Mouse (Mus musculus): Measurements from ENCODE around the gene Gpr45.

The Gpr45 gene

DNA sequence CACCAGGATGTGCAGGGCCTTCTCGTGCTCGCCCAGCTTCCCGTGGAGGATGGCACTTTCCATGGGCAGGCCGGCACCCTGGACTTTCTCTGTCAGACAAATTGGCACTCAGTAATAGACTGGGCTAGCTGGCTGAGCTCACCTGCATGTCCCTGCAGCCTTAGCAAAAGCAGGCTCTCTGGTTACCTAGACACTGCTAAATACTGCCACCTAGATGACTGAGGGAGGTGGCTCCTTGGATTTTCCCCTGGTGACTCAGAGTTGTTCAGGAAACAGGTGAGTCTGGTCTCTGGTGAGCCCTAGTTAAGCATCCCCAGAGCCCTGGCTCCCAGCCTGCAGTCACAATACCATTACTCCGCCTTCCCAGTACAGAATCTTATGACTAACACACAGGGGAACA, 99.2 kb downstream of the Gpr45 start:
- DNase-seq = no peak

DNA sequence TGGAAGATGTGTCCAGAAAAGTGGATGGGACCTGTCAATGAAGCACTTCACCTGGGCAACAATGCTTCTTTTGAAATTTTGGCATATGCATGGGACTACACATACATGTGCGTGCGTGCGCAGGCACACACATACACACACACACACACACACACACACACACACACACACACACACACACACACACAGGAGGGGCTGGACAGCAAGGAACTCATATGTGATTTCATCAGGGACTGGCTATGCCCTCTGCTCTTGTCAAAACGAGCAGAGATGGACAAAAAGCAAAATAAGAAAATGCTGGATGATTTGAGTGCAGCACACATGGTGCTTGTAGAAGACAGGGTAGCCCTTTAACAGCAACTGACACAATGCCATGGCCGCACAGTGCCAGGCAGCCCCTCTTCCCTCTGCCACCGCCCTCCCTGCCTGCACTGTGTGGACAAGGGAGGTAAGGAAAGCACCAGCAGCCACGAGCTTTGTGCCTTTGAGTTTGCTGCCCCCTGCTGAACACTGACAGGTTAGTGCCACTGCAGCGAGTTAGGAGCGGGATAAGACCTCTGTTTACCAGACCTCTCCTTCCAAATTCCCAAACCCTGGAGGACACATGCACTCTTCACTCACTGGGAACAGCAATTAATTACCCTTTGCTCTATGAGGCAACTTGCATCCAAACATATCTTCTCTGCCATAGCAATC, 113.1 kb downstream of the Gpr45 start:
- DNase-seq = peak; percentile 84

DNA sequence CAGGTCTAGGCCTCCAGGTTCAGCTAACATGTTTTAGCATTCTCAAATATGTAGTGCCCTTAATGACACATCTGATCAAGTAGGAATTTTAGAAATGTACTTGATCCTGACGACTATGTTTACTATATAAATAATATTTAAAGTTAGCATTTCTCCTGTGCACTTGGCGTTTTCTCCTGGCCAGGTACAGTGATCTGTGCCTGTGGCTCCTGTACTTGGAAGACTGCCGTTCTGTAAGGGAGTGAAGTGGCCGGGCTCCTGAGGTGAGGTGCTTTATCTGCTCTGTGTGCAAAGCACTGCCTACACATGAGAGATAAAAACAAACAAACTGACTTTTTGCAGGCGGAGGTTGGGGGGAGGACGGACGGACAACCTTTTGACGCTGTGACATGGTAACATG, 113.9 kb downstream of the Gpr45 start:
- DNase-seq = no peak

DNA sequence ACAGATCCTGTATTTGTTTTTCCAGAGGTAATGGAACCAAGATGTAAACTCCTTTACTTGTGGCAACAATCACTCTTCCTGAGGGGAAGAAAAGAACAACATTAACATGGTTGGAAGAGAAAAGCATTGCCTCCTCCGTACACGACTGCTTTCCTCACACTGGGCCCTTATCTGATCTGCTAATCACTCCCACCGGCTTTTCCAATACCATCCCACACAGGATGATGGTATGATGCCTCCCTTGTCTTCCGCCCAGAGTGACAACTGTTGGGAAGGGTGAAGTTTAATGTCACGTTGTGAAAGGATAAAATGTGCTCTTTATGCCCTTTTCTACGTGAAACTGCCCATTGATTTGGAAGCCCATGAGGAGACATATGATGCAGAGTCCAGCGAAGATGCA, 114.9 kb downstream of the Gpr45 start:
- no peak for DNase-seq

DNA sequence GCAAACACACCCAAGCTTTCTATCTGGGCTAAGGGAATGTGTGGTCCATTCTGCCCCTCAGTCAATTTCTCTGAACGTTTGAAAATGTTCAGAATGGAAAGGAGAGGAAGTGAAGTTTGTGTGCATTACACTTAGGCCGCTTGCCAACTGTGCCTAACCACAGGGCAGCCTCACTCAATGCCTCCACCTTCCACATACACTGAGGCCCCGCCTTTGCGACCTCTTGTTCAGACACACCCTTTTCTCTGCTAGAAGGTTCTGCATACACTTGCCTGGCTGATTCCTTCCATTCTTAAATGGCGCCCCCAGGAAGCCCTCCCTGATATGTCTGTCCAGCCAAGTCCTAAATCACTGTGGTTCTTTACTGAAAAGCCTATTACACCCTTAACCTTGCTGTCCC, 118.1 kb downstream of the Gpr45 start:
- DNase-seq = no peak

DNA sequence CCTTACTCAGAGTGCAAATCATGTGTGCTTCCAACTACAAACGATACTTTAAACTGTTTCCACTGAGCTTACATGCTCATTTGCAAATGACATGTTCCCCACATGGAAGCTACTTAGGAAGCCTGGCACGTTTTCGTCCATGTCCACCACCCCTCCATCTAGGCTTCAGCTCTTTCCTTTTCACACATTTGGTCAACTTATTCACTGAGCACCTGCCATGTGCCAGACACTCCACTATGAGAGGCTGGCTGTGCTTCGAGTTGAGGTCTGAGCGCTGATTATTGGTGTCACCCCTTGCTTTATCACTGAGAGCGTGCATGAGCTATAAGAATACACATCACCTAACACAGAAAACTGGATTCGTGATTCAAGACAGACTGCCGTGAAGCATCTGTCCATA, 119.4 kb downstream of the Gpr45 start:
- no peak for DNase-seq

DNA sequence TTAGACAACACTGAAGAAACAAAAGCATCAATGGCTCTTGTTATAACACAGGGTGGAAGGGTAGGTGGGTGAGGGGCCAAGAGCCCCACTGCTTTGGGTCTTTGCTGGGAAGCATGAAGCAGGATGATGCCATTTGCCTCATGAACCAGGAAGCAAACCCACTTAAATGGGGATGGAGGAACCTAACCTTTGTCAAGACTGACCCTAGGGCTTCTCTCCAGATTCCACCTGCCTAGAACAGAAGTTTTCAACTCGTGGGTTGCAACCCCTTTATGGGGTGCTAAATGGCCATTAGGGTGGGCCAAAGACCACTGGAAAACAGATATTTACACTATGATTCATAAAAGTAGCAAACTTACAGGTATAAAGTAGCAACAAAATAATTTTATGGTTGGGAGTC, 119.9 kb downstream of the Gpr45 start:
- no peak for DNase-seq

DNA sequence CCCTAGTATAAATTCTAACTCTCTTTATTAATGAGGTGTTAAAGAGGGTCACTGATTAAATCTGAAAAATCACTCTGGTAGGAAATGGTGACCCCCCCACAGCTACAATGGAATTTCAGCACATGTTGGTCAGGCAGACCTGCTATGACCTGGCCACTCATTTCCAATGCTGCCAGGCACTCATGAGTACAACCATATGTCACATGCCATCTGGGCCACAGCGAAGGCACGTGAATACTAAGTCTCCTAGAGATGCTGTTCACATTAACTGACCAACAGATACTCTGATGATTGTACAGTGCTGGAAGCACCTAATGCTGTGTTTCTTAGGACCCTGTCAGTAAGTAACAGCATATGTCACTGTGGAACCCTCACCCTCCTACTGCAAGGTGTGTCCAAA, 122.1 kb downstream of the Gpr45 start:
- no peak for DNase-seq

DNA sequence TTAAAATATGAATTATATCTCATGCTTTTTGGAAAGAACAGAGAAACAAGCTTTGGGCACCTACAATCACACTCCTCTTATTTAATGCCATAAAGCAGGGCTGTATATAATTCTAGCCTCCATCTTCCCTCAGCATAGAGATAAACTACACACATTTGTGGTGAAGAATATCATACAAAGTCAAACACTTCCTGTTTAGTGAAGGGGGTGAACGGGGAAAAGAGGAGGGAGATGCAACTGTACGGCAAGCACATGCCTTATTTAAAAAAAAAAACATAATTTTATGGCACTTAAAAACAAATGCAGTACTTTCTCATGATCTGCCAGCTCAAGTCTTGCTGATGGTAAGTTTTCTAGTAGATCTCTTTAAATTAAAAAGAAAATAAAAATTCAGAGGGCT, 125.5 kb downstream of the Gpr45 start:
- no peak for DNase-seq

DNA sequence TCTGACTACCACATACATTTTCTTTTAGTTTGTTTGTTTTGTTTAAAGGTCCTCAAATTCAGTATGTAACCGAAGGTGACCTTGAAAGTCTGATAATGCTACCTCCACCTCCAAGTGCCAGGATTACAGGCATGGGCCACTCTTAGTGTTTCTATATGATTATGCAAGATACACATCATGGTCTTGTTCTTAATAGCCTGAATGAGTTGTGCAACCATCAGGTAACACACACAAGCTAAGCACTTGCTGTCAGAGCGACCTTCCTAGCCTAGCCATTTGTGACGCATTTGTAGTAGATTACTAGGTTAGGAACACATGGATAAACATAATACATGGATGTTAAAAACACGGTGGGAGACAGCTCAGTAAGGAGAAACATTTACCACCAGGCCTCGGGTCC, 130.3 kb downstream of the Gpr45 start:
- no peak for DNase-seq

All from right cerebral cortex, postnatal 14 days (tissue).